Mouse (Mus musculus) MN1 (cell line): ENCODE data around the gene Dnah8.

Experiments used
- DNase-seq: peaks from one replicate; pipeline ENCODE4 v3.0.0-alpha.2; 2016; ENCODE audit warnings: low spot score

Dnah8 gene

GRCm38 (mm10) chr17:30880391-30880790, 256.2 kb downstream of the Dnah8 start:
- no peak for DNase-seq

DNA sequence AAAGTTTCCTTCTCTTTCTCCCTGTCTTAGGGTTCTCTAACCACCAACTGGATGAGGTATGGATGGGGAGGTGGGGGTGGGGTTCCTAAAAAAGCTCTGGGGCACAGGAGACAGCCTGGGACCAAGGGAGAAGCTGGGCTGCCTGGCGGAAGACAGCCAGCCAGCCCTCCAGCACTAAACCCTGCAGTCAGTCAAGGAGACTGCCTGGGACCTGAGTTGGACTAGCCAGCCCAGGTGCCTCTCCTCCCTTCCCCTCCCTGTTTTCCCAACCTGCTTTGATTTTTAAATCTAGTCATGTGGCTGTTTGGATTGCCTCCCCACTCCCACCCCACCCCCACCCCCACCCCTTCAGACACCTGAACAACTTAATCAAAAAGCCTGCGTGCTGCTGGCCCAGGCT, 256.8 kb downstream of the Dnah8 start:
- DNase-seq = no peak

DNA sequence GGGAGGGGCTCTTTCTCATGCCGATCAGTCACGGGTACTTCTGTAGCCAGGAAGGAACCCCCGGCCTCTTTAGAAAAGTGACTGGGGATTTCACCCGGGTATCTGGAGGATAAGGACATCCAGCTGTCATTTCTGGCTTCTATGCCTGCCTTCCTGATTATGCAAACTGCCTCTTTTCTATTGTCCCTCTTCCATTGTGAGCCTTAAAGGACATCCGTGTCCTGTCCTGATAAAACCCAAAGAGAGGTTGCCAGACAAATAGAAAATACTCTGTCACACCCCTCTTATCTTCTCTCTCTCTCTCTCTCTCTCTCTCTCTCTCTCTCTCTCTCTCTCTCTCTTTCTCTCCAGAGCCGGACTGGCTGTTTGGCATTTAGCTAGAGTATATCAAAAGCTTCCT, 258.1 kb downstream of the Dnah8 start:
- no peak for DNase-seq

GRCm38 (mm10) chr17:30883534-30883933, 259.4 kb downstream of the Dnah8 start:
- no peak for DNase-seq

GRCm38 (mm10) chr17:30892086-30892485, 267.9 kb downstream of the Dnah8 start:
- DNase-seq = no peak

GRCm38 (mm10) chr17:30892730-30893129, 268.6 kb downstream of the Dnah8 start:
- no peak for DNase-seq

GRCm38 (mm10) chr17:30897075-30897474, 272.9 kb downstream of the Dnah8 start:
- peak; percentile 44 for DNase-seq

DNA sequence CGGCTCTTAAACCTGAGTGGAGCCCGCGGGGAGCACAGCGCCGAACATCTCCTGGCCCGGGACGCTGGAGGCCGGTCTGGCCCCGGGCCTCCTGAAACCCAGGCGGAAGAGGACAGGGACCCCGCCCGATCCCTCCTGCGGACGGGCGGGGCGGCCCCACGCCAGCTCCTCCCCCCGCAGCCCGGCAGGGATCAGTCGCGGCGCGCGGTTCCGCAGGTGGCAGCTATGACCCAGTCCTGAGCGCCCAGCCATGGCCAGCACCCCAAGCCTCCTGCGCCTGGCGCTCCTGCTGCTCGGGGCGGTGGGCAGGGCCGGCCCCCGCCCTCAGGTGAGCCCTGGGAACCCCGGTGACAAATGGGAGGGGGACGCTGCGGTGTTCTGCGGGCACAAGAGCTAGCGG, 277.5 kb downstream of the Dnah8 start, which contains the start of gene Glp1r:
TSS of gene Glp1r (plus strand) at position 191 of the 400 bp plus-strand sequence.
- DNase-seq = no peak

DNA sequence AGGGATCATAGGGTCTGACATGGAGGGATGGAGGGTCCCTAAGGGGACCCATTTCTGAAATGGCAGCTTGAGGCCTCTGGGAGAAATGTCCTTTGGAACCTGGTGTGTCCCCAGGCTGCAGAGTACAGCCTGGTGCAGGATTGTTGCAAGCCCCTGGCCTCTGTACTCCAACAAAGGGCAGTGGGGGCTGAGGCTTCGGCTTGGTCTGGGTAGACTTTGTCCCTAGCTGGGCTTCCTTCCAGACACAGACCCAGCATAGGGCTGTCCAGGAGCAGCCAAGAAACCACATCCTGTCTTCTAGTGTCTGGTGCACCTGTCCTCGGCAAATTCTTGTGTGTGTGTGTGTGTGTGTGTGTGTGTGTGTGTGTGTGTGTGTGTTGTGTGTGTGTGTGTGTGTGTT, 279.9 kb downstream of the Dnah8 start:
- DNase-seq = no peak

DNA sequence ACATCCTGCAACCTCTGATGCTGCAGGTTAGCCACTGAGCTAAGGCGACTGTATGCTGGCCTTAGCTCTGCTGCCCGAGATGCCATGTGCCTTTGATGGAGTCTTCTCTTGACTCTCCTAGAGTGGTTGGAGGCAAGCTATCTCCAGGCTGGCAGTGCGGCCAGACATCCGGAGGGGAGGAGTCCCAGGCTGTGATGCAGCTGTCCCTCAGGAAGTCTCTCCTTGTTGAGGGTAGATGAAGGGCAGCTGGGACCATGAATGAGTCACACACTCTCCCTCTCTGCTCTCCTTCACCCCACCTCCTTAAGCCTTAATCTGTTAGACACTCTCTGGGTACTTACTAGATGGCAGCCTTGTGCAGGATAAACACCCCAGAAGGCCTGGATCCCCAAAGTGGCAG, 283.4 kb downstream of the Dnah8 start:
- DNase-seq = peak; percentile 54

DNA sequence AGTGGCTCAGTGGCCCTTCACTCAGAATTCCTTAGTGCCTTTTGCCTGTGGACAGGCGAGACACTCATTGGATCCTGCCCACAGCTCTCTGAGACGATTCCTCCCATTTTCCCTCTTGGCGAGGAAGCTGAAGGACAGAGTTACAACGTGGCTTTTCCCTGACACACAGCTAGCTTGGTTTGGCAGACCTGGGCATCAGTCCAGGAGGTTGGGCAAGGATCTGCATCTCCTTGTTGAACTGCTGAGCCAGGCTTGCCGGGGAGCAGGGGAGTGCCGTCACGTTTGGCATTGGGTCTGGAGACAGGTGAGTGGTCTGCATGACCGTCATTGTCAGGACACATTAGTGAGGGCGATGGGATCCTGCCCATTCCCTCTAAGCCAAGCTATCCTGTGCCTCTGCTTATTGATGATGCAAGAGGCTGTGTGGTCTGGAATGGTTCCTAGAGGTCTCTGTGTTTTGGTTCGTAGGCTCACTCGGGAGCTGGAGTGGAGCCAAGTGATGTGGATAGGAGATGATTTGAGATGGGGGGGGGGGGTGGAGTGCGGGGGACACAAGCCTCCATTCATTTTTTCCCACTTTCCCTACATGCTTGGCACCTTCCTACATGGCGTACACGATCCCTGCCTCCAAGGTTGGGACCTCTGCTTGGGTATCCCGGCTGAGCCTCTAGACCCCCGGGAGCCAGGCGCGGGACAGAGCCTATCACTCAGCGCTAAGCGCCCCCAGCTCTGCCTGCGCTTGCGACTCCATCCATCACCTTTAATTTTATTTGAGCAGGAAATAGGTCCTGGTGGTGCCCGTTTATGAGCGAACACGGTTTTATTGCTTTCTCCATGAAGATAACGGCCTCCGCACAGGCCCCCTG, 286.9 kb downstream of the Dnah8 start:
- DNase-seq = peak; percentile 72

DNA sequence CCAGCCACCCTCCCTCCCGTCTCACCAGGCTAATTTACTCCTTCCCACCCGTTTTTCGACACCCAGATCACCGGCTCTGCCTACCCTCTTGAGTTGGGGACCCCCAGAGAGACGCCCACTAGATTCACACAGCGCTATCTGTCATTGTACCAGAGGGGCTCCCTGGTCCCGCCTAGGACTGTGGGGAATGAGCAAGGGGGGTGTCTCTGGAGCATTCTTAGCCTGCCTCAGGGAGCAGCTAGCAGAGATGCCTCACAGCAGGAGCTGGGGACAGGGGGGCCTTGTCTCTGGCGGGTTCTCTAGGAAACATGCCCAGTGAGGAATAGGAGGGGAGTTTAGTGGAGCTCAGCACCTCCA, 287.6 kb downstream of the Dnah8 start:
- DNase-seq = no peak

- DNase-seq = no peak
These were observed 288.4 kb downstream of the Dnah8 start for GRCm38 (mm10) chr17:30912536-30912935.

- DNase-seq = no peak
These were observed 290.1 kb downstream of the Dnah8 start for GRCm38 (mm10) chr17:30914264-30914663.

DNA sequence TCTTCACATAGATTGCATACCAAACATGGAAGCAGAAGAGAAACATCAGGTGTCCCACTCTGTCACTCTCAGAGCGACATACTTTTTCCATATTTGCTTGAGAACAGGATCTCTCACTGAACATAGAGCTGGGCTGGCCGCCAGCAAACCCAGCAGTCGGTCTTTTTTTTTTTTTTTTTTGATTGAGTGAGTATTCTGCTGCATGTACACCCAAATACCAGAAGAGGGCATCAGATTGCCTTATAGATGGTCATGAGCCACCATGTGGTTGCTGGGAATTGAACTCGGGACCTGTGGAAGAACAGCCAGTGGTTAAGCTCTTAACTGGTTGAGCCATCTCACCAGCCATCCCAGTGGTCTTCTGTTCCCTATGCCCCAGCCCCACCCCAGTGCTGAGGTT, 299.4 kb downstream of the Dnah8 start:
- DNase-seq = no peak
